Mouse (Mus musculus) limb, embryonic 15.5 days (tissue): ENCODE data around the gene Snrnp200. TPM values are rescaled to one million over a fixed set of nuclear protein-coding genes. Genes with fewer than 3 reads are reported as not detected.

Experiments
- polyA plus RNA-seq: library from polyadenylated mRNA; unstranded; fragments of >200 nt; fragmentation: Nextera tagmentation; extraction: Ambion mirVana; gene quantifications from 2 replicates; pipeline ENCODE4 v1.2.1, GENCODE M21; 2015

Gene Snrnp200
- polyA plus RNA-seq, 1 experiment from 2014 or later, result 46.8 TPM

Other genes starting within 250 kb of the Snrnp200 start
- 9.4 and 9.5 TPM in 2 replicates for gene Ap4e1, start 199.7 kb upstream of the Snrnp200 start, polyA plus RNA-seq
- 47.1 and 48.2 TPM in 2 replicates for gene Blvra, start 137.7 kb upstream of the Snrnp200 start, polyA plus RNA-seq
- gene Ncaph, start 74.4 kb upstream of the Snrnp200 start, polyA plus RNA-seq, result 61.3 and 62.5 TPM in 2 replicates
- 26.0 and 26.8 TPM in 2 replicates for gene Itpripl1, start 64.9 kb upstream of the Snrnp200 start, polyA plus RNA-seq
- gene 1810024B03Rik, start 106 bp upstream of the Snrnp200 start, polyA plus RNA-seq, result 1.2 and 1.3 TPM in 2 replicates
- gene Ciao1, start 39.4 kb downstream of the Snrnp200 start, polyA plus RNA-seq, result 64.0 and 68.0 TPM in 2 replicates
- gene Tmem127, start 39.5 kb downstream of the Snrnp200 start, polyA plus RNA-seq, result 32.8 and 34.5 TPM in 2 replicates
- gene Stard7, start 61.8 kb downstream of the Snrnp200 start, polyA plus RNA-seq, result 58.2 and 63.2 TPM in 2 replicates
- 7.4 TPM in 2 replicates for gene Dusp2, start 127.8 kb downstream of the Snrnp200 start, polyA plus RNA-seq
- 0.12 and 0.22 TPM in 2 replicates for gene Astl, start 130.3 kb downstream of the Snrnp200 start, polyA plus RNA-seq
- 0.38 and 0.48 TPM in 2 replicates for gene Adra2b, start 154.8 kb downstream of the Snrnp200 start, polyA plus RNA-seq
- gene Gpat2, start 216.8 kb downstream of the Snrnp200 start, polyA plus RNA-seq, result 0.44 and 0.51 TPM in 2 replicates
- 22.1 and 27.5 TPM in 2 replicates for gene Fahd2a, start 236.2 kb downstream of the Snrnp200 start, polyA plus RNA-seq